Mouse (Mus musculus): ENCODE measurements around the gene Prkacb. TPM values are rescaled to one million over a fixed set of nuclear protein-coding genes. Genes with fewer than 3 reads are reported as not detected.

Prkacb gene
- polyA plus RNA-seq, 1 experiment from 2014 or later: 186 TPM

DNA sequence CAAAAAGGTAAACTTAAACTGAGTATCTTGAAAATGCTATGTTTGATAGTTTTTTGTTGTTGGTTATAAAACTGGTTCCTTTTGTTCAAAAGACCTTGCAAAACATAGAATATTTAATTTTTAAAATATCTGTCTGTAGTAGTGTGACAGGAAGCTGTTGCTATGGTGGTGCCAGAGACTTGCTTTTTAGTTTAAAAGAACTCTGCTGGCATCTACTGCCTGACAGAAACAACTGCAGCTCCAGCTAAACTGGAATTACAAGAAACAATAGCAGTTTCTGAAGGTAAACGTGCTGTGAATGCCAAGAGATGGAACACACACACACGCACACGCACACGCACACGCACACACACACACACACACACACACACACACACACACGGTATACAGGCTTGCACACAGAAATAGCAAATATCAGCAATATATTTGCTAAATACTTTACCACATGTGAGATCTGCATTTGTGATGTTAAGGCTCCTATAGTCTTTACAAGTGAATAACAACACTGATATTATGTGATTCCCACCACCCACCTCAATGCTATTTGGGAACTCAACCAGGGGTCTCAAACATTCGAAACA is 29.1 kb downstream of the Prkacb start:
- DNase-seq (peak; percentile 76), ATAC-seq (ENCODE audit: low FRiP score, low TSS enrichment) (no peak)
- 76% methylated on average over 7 of the region's 7 CpGs for WGBS
- Histone ChIP-seq H3K27me3 (ENCODE audit: control insufficient read depth, insufficient read depth, low read length) (no peaks in the 10 kb centered on the region), H3K4me2 (ENCODE audit: low read length) (no peak overlapping the region), H3K27ac (replicated peaks; ENCODE audit: low read depth, low read length) (0 out of 2 replicates have a peak overlapping the region, but pooled peaks have one; percentile 20), H3K36me3 (ENCODE audit: control insufficient read depth, insufficient read depth, low read length) (no peaks in the 10 kb centered on the region), H3K4me1 (ENCODE audit: control insufficient read depth, insufficient read depth, low read length) (peaks cover 14% of the 10 kb centered on the region), H3K4me3 (replicated peaks; ENCODE audit: low read depth, low read length) (no peak overlapping the region), H3K9me3 (ENCODE audit: control insufficient read depth, low read length) (no peaks in the 10 kb centered on the region), H3K9ac (replicated peaks; ENCODE audit: low read length) (no peak overlapping the region)

DNA sequence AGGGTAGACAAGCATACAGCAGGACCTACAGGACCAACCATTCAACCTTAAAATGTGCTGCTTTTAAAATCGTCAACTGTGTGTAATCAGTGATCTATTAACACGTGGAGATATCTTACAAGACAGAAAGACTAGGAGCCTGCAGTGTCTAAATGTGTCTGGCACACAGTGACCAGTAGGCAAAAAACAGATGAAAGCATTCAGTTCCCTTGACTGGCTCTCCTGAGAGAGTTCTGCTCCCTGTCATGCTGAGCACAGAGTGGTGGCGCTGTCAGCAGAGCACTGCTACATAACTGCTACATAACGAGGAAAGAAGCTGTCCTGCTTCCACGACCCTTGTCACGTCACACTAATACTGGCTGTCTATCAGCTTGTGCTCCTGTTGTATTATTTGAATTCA is 30.2 kb downstream of the Prkacb start:
- Histone ChIP-seq H3K36me3 (ENCODE audit: control insufficient read depth, insufficient read depth, low read length) (no peaks in the 10 kb centered on the region), H3K9ac (replicated peaks; ENCODE audit: low read length) (no peak overlapping the region), H3K4me2 (ENCODE audit: low read length) (no peak overlapping the region), H3K9me3 (ENCODE audit: control insufficient read depth, low read length) (no peaks in the 10 kb centered on the region), H3K27ac (replicated peaks; ENCODE audit: low read depth, low read length) (no peak overlapping the region), H3K4me1 (ENCODE audit: control insufficient read depth, insufficient read depth, low read length) (peaks cover 17% of the 10 kb centered on the region), H3K27me3 (ENCODE audit: control insufficient read depth, insufficient read depth, low read length) (no peaks in the 10 kb centered on the region), H3K4me3 (replicated peaks; ENCODE audit: low read depth, low read length) (no peak overlapping the region)
- WGBS: 34% methylated on average over 6 of the region's 6 CpGs
- DNase-seq: peak; percentile 32
- no peak for ATAC-seq (ENCODE audit: low FRiP score, low TSS enrichment)

DNA sequence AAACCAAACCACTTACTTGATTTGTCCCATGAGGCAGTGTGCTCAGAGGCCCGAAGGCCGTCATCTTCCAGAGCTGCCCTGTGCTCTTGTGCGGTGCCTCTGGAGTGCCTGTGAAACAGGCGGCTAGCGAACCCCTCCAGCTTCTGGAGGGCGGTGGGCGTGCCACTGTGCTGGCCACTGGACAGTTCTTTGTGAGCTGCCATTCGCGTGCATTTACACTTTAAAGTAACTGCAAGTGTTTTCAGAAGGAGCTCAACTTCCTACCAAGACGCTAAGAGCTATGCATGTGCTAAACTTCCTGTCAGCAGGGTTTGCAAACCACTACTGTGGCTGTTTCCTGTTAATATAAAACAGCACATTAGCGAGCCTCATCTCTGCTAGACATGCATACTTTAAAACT is 31.7 kb downstream of the Prkacb start:
- Histone ChIP-seq H3K4me1 (ENCODE audit: control insufficient read depth, insufficient read depth, low read length) (peaks cover 17% of the 10 kb centered on the region), H3K9ac (replicated peaks; ENCODE audit: low read length) (no peak overlapping the region), H3K9me3 (ENCODE audit: control insufficient read depth, low read length) (no peaks in the 10 kb centered on the region), H3K27me3 (ENCODE audit: control insufficient read depth, insufficient read depth, low read length) (no peaks in the 10 kb centered on the region), H3K36me3 (ENCODE audit: control insufficient read depth, insufficient read depth, low read length) (no peaks in the 10 kb centered on the region), H3K4me3 (replicated peaks; ENCODE audit: low read depth, low read length) (no peak overlapping the region), H3K27ac (replicated peaks; ENCODE audit: low read depth, low read length) (no peak overlapping the region), H3K4me2 (ENCODE audit: low read length) (no peak overlapping the region; the same call in 1 of the 2 replicates)
- WGBS: 29% methylated on average over 11 of the region's 11 CpGs
- DNase-seq: peak; percentile 26
- ATAC-seq (ENCODE audit: low FRiP score, low TSS enrichment): no peak

DNA sequence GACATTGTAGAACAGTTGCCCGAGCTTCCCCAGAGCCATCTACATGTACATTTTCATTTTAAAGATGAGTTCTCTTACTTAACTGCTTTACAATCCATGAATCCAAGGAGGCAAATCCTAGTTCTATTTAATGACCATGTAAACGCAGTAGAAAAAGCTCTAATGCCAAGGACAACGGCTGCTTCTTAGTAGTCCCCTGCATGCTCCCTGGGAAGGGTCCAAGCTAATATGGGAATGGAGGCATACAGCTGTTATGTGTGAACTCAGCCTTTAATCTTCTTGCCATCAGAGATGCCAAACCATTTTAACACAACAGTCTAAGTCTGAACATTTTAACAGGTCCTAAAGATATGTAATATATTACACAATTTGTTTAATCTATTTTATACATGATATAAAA is 32.5 kb downstream of the Prkacb start:
- Histone ChIP-seq H3K9ac (replicated peaks; ENCODE audit: low read length) (no peak overlapping the region), H3K4me1 (ENCODE audit: control insufficient read depth, insufficient read depth, low read length) (peaks cover 17% of the 10 kb centered on the region), H3K9me3 (ENCODE audit: control insufficient read depth, low read length) (no peaks in the 10 kb centered on the region), H3K36me3 (ENCODE audit: control insufficient read depth, insufficient read depth, low read length) (no peaks in the 10 kb centered on the region), H3K4me2 (ENCODE audit: low read length) (no peak overlapping the region), H3K4me3 (replicated peaks; ENCODE audit: low read depth, low read length) (no peak overlapping the region), H3K27ac (replicated peaks; ENCODE audit: low read depth, low read length) (no peak overlapping the region), H3K27me3 (ENCODE audit: control insufficient read depth, insufficient read depth, low read length) (no peaks in the 10 kb centered on the region)
- ATAC-seq (ENCODE audit: low FRiP score, low TSS enrichment) (no peak), DNase-seq (no peak)
- 62% methylated on average over 3 of the region's 3 CpGs for WGBS

DNA sequence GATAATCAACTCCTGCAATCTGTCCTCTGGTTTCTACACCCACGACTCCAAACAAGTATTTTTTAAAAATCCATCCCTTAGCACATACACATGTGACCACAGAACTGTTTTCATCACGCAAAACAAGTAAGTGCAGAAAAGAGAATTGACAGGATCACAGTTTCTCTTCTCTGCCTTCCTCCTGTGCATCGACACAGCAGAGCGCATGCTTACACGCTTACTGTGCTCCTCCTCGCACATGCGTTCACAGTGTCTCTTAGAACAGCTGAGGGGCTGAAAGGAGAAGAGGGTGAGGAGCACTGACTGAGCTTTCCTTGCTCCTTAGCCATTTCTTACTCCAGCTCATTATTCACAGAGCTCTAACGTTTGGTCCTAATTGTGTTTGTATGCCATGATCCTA is 33.9 kb downstream of the Prkacb start:
- Histone ChIP-seq H3K27me3 (ENCODE audit: control insufficient read depth, insufficient read depth, low read length) (no peaks in the 10 kb centered on the region), H3K4me2 (ENCODE audit: low read length) (no peak overlapping the region), H3K4me3 (replicated peaks; ENCODE audit: low read depth, low read length) (no peak overlapping the region), H3K27ac (replicated peaks; ENCODE audit: low read depth, low read length) (no peak overlapping the region), H3K4me1 (ENCODE audit: control insufficient read depth, insufficient read depth, low read length) (peaks cover 17% of the 10 kb centered on the region; the same call in 1 of the 2 replicates), H3K36me3 (ENCODE audit: control insufficient read depth, insufficient read depth, low read length) (no peaks in the 10 kb centered on the region), H3K9ac (replicated peaks; ENCODE audit: low read length) (no peak overlapping the region), H3K9me3 (ENCODE audit: control insufficient read depth, low read length) (no peaks in the 10 kb centered on the region)
- 85% methylated on average over 8 of the region's 8 CpGs for WGBS
- DNase-seq (no peak), ATAC-seq (ENCODE audit: low FRiP score, low TSS enrichment) (no peak)

DNA sequence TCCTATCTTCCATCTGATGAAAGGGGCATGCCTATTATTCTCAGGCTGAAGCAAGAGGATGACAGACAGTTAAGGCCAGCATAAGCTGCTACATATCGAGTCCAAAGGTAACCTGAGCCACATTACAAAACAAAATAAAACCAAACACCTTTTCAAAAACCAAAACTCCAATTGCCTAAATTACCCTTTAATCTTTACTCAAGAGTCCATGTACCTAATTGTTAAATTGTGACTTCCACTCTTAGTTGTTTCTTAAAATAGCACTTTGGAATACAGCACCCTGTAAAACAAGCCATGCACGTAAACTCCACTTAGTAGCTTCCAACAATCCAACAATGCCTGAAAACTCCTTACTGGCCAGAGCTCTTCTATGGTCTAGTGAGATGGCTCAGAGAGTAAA is 34.3 kb downstream of the Prkacb start:
- WGBS: 86% methylated on average over 2 of the region's 2 CpGs
- Histone ChIP-seq H3K36me3 (ENCODE audit: control insufficient read depth, insufficient read depth, low read length) (no peaks in the 10 kb centered on the region), H3K4me1 (ENCODE audit: control insufficient read depth, insufficient read depth, low read length) (peaks cover 17% of the 10 kb centered on the region; the same call in 1 of the 2 replicates), H3K4me3 (replicated peaks; ENCODE audit: low read depth, low read length) (no peak overlapping the region), H3K4me2 (ENCODE audit: low read length) (no peak overlapping the region), H3K9ac (replicated peaks; ENCODE audit: low read length) (no peak overlapping the region), H3K27me3 (ENCODE audit: control insufficient read depth, insufficient read depth, low read length) (no peaks in the 10 kb centered on the region), H3K27ac (replicated peaks; ENCODE audit: low read depth, low read length) (no peak overlapping the region), H3K9me3 (ENCODE audit: control insufficient read depth, low read length) (no peaks in the 10 kb centered on the region)
- ATAC-seq (ENCODE audit: low FRiP score, low TSS enrichment): no peak
- no peak for DNase-seq

DNA sequence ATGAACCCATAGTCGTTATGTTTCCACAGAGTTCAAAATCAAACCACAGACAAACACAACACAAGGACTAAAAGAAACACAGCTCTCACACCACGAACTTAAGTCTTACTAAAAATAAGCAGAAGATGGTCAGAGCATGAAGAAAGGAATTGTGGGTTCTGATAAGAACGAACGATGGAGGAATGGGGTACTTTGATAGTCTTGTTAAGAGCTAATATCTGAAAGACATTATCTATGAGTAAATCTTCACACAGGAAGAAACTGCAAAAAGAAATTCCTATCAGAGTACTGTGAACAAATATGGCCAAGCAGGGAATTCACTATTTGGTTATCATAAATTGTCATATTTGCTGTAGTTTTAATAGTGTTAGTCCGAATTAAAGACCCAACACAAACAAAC is 36.1 kb downstream of the Prkacb start:
- H3K9me3 ChIP-seq (ENCODE audit: control insufficient read depth, low read length): no peaks in the 10 kb centered on the region
- H3K9ac ChIP-seq (replicated peaks; ENCODE audit: low read length): no peak overlapping the region
- H3K36me3 ChIP-seq (ENCODE audit: control insufficient read depth, insufficient read depth, low read length): no peaks in the 10 kb centered on the region
- 91% methylated on average over 5 of the region's 5 CpGs for WGBS
- no peak overlapping the region for H3K4me3 ChIP-seq (replicated peaks; ENCODE audit: low read depth, low read length)
- H3K27me3 ChIP-seq (ENCODE audit: control insufficient read depth, insufficient read depth, low read length): no peaks in the 10 kb centered on the region
- DNase-seq (no peak), ATAC-seq (ENCODE audit: low FRiP score, low TSS enrichment) (no peak)
- peaks cover 15% of the 10 kb centered on the region; the same call in 1 of the 2 replicates for H3K4me1 ChIP-seq (ENCODE audit: control insufficient read depth, insufficient read depth, low read length)
- no peak overlapping the region for H3K4me2 ChIP-seq (ENCODE audit: low read length)
- H3K27ac ChIP-seq (replicated peaks; ENCODE audit: low read depth, low read length): no peak overlapping the region

DNA sequence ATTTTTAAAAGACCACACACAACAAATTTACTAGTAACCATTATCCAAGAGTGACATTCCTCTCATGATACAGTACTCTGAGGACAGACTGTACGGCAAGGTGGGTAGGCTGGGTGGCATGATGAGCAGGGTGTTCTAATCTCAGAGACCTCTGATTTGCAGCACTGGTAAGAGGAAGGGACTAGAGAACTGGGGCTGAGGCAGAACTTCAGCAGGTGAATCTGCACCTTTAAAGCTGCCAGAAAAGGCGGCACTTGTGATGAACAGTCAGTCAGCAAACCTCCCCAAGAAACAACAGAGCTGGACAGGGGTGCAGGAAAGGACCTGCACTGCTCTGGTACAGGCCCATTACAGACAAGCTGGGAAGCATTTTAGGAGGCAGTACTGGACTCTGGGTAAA is 41.9 kb downstream of the Prkacb start:
- peak overlapping the region; percentile 63 for H3K4me2 ChIP-seq (ENCODE audit: low read length)
- H3K9ac ChIP-seq (replicated peaks; ENCODE audit: low read length): peak overlapping the region; percentile 76; the same call in 1 of the 2 replicates
- peaks cover 23% of the 10 kb centered on the region for H3K4me1 ChIP-seq (ENCODE audit: control insufficient read depth, insufficient read depth, low read length)
- ATAC-seq (ENCODE audit: low FRiP score, low TSS enrichment) (no peak), DNase-seq (no peak)
- WGBS: 50% methylated on average over 2 of the region's 2 CpGs
- peak overlapping the region; percentile 95 for H3K27ac ChIP-seq (replicated peaks; ENCODE audit: low read depth, low read length)
- no peaks in the 10 kb centered on the region for H3K27me3 ChIP-seq (ENCODE audit: control insufficient read depth, insufficient read depth, low read length)
- no peaks in the 10 kb centered on the region for H3K9me3 ChIP-seq (ENCODE audit: control insufficient read depth, low read length)
- H3K36me3 ChIP-seq (ENCODE audit: control insufficient read depth, insufficient read depth, low read length): no peaks in the 10 kb centered on the region
- H3K4me3 ChIP-seq (replicated peaks; ENCODE audit: low read depth, low read length): peak overlapping the region; percentile 43; the same call in 1 of the 2 replicates

DNA sequence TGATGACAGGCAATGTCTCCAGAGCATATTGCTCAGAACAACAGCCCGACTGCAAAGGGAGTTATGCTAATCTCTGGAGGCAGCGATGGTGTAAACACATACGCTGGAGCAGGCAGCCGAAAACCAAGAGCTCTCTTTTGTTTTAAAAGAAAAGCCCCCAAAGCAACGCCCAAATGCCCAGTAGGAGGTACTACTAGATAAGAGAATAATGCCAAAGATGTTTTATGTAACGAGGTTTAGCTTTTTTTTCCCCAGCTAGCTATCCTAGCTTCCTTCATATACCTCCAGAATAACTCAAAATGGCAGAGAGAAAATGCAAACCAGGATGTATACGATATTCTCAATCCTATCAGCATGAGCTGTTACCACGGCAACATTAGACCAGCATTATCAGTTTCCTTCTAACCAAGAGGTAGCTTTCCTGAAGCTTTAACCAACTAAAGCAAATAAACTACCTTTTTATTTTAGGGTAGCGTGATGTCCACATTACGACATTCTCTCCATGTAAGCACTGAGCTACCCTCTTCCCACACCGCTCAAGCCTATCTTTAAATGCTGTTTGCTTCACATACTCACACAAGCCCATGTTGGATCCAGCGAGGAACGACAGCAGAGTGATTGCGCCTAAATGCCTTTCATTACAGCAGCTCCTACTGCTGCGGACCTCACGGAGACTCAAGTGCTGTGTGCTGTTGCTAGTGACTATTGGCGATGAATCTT is 42.7 kb downstream of the Prkacb start:
- Histone ChIP-seq H3K9ac (replicated peaks; ENCODE audit: low read length) (peak overlapping the region; percentile 76), H3K27ac (replicated peaks; ENCODE audit: low read depth, low read length) (peak overlapping the region; percentile 95), H3K36me3 (ENCODE audit: control insufficient read depth, insufficient read depth, low read length) (no peaks in the 10 kb centered on the region), H3K4me2 (ENCODE audit: low read length) (peak overlapping the region; percentile 63), H3K9me3 (ENCODE audit: control insufficient read depth, low read length) (no peaks in the 10 kb centered on the region), H3K4me1 (ENCODE audit: control insufficient read depth, insufficient read depth, low read length) (peaks cover 23% of the 10 kb centered on the region), H3K4me3 (replicated peaks; ENCODE audit: low read depth, low read length) (peak overlapping the region; percentile 43), H3K27me3 (ENCODE audit: control insufficient read depth, insufficient read depth, low read length) (no peaks in the 10 kb centered on the region)
- ATAC-seq (ENCODE audit: low FRiP score, low TSS enrichment) (peak; percentile 72), DNase-seq (peak; percentile 84)
- WGBS: 7% methylated on average over 17 of the region's 17 CpGs

Measured in midbrain, embryonic 14.5 days (tissue).